Mouse (Mus musculus) embryonic facial prominence, embryonic 11.5 days (tissue): ENCODE results near the gene Nfe2l2. TPM values are rescaled to one million over a fixed set of nuclear protein-coding genes. Genes with fewer than 3 reads are reported as not detected.

Experiments used
- ATAC-seq: fragments of 200-750 bp; cut with Nextera tagmentation; replicated peaks from 2 replicates; pipeline ENCODE4 v1.8.0; 2017; ENCODE audit warnings: low read depth; ENCODE audit not compliant: insufficient number of reproducible peaks, low FRiP score, low TSS enrichment
- DNase-seq: peaks from one replicate; pipeline ENCODE4 v3.0.0-alpha.2; 2015; ENCODE audit warnings: low spot score
- H3K27ac ChIP-seq: fragments of 300-500 bp; sonication (generic); replicated peaks from 2 replicates; pipeline ENCODE4 v1.5.1; 2014; ENCODE audit warnings: mild to moderate bottlenecking, low read depth, low read length, control low read depth
- H3K27me3 ChIP-seq: fragments of 300-500 bp; sonication (generic); 2 replicates; pipeline ENCODE4 v1.6.1; 2014; ENCODE audit warnings: mild to moderate bottlenecking, low read length, moderate library complexity, mixed read lengths; ENCODE audit not compliant: control insufficient read depth, insufficient read depth
- H3K36me3 ChIP-seq: fragments of 300-500 bp; sonication (generic); replicated peaks from 2 replicates; pipeline ENCODE4 v1.6.1; 2014; ENCODE audit warnings: low read depth, mild to moderate bottlenecking, low read length, moderate library complexity, mixed read lengths; ENCODE audit not compliant: control insufficient read depth, insufficient read depth
- H3K4me1 ChIP-seq: fragments of 300-500 bp; sonication (generic); 2 replicates; pipeline ENCODE4 v1.6.1; 2014; ENCODE audit warnings: low read length, mixed read lengths; ENCODE audit not compliant: control insufficient read depth, insufficient read depth
- H3K4me2 ChIP-seq: fragments of 300-500 bp; sonication (generic); 2 replicates; pipeline ENCODE4 v1.6.1; 2014; ENCODE audit warnings: low read depth, mild to moderate bottlenecking, control low read depth, low read length, moderate library complexity
- H3K4me3 ChIP-seq: fragments of 300-500 bp; sonication (generic); 2 replicates; pipeline ENCODE4 v1.5.1; 2014; ENCODE audit warnings: low read depth, low read length, control low read depth
- H3K9ac ChIP-seq: fragments of 300-500 bp; sonication (generic); replicated peaks from 2 replicates; pipeline ENCODE4 v1.6.1; 2014; ENCODE audit warnings: mild to moderate bottlenecking, control low read depth, low read length
- H3K9me3 ChIP-seq: fragments of 300-500 bp; sonication (generic); replicated peaks from 2 replicates; pipeline ENCODE4 v1.6.1; 2016; ENCODE audit warnings: mild to moderate bottlenecking, low read length, inconsistent platforms, mixed read lengths; ENCODE audit not compliant: control insufficient read depth
- WGBS: fragments of 180-500 bp; shearing (Covaris S2); extraction: QIAGEN DNeasy Blood & Tissue Kit; methylation state at CpG from one replicate; pipeline ENCODE4 v1.1.7; 2014; 5-methylcytosine and 5-hydroxymethylcytosine counted together
- polyA plus RNA-seq: library from polyadenylated mRNA; unstranded; fragments of >200 nt; fragmentation: Nextera tagmentation; extraction: Ambion mirVana; gene quantifications from 2 replicates; pipeline ENCODE4 v1.2.1, GENCODE M21; 2014

The Nfe2l2 gene
- polyA plus RNA-seq, 1 experiment from 2014 or later = 49.1 TPM

- ATAC-seq (no peak), DNase-seq (no peak)
- no peaks in the 10 kb centered on the region for H3K36me3 ChIP-seq
- H3K9ac ChIP-seq = no peak overlapping the region
- H3K4me1 ChIP-seq = no peaks in the 10 kb centered on the region
- 76% methylated on average over 1 of the region's 1 CpGs for WGBS
- no peak overlapping the region for H3K27ac ChIP-seq
- H3K4me2 ChIP-seq = no peak overlapping the region
- no peak overlapping the region for H3K4me3 ChIP-seq
- H3K27me3 ChIP-seq = no peaks in the 10 kb centered on the region
- H3K9me3 ChIP-seq = no peaks in the 10 kb centered on the region
Observed at GRCm38 (mm10) chr2:75688901-75689300, 15.5 kb downstream of the Nfe2l2 start.

GRCm38 (mm10) chr2:75687040-75687749 is 17.2 kb downstream of the Nfe2l2 start:
- no peak overlapping the region for H3K4me3 ChIP-seq
- H3K4me1 ChIP-seq = no peaks in the 10 kb centered on the region
- no peaks in the 10 kb centered on the region for H3K27me3 ChIP-seq
- H3K9me3 ChIP-seq = no peaks in the 10 kb centered on the region
- no peak overlapping the region for H3K27ac ChIP-seq
- no peak for DNase-seq
- H3K9ac ChIP-seq = no peak overlapping the region
- ATAC-seq = no peak
- WGBS = 87% methylated on average over 10 of the region's 10 CpGs
- no peak overlapping the region for H3K4me2 ChIP-seq
- H3K36me3 ChIP-seq = no peaks in the 10 kb centered on the region

GRCm38 (mm10) chr2:75685458-75685861 is 19.0 kb downstream of the Nfe2l2 start:
- WGBS = 77% methylated on average over 6 of the region's 6 CpGs
- H3K4me1 ChIP-seq = no peaks in the 10 kb centered on the region
- H3K27me3 ChIP-seq = no peaks in the 10 kb centered on the region
- H3K9ac ChIP-seq = no peak overlapping the region
- no peaks in the 10 kb centered on the region for H3K9me3 ChIP-seq
- ATAC-seq (no peak), DNase-seq (no peak)
- H3K4me2 ChIP-seq = no peak overlapping the region
- H3K4me3 ChIP-seq = no peak overlapping the region
- no peaks in the 10 kb centered on the region for H3K36me3 ChIP-seq
- no peak overlapping the region for H3K27ac ChIP-seq

- Histone ChIP-seq H3K4me2 (no peak overlapping the region), H3K36me3 (no peaks in the 10 kb centered on the region), H3K27ac (no peak overlapping the region), H3K9me3 (no peaks in the 10 kb centered on the region), H3K27me3 (no peaks in the 10 kb centered on the region), H3K9ac (no peak overlapping the region), H3K4me3 (no peak overlapping the region), H3K4me1 (no peaks in the 10 kb centered on the region)
- DNase-seq = no peak
- 78% methylated on average over 3 of the region's 3 CpGs for WGBS
- no peak for ATAC-seq
Observed at GRCm38 (mm10) chr2:75684526-75684925, 19.9 kb downstream of the Nfe2l2 start.

- ATAC-seq (no peak), DNase-seq (no peak)
- H3K36me3 ChIP-seq = no peaks in the 10 kb centered on the region
- H3K4me1 ChIP-seq = no peaks in the 10 kb centered on the region
- H3K9me3 ChIP-seq = no peaks in the 10 kb centered on the region
- H3K27me3 ChIP-seq = no peaks in the 10 kb centered on the region
- WGBS = 57% methylated on average over 15 of the region's 15 CpGs
- H3K4me2 ChIP-seq = no peak overlapping the region
- no peak overlapping the region for H3K9ac ChIP-seq
- peak overlapping the region; percentile 48; the same call in 1 of the 2 replicates for H3K27ac ChIP-seq
- H3K4me3 ChIP-seq = no peak overlapping the region
Observed at GRCm38 (mm10) chr2:75682978-75683709, 21.3 kb downstream of the Nfe2l2 start.

- 51% methylated on average over 7 of the region's 7 CpGs for WGBS
- Histone ChIP-seq H3K9me3 (no peaks in the 10 kb centered on the region), H3K27me3 (no peaks in the 10 kb centered on the region), H3K4me2 (no peak overlapping the region), H3K27ac (no peak overlapping the region), H3K4me3 (no peak overlapping the region), H3K9ac (no peak overlapping the region), H3K4me1 (no peaks in the 10 kb centered on the region), H3K36me3 (peaks cover 5% of the 10 kb centered on the region; the same call in 1 of the 2 replicates)
- DNase-seq (peak; percentile 65), ATAC-seq (peak; percentile 73)
Observed at GRCm38 (mm10) chr2:75681439-75681838, 23.0 kb downstream of the Nfe2l2 start.

- Histone ChIP-seq H3K4me2 (no peak overlapping the region), H3K9me3 (no peaks in the 10 kb centered on the region), H3K27me3 (no peaks in the 10 kb centered on the region), H3K27ac (no peak overlapping the region), H3K9ac (no peak overlapping the region), H3K4me1 (no peaks in the 10 kb centered on the region), H3K4me3 (no peak overlapping the region), H3K36me3 (peaks cover 6% of the 10 kb centered on the region; the same call in 1 of the 2 replicates)
- ATAC-seq = no peak
- no peak for DNase-seq
- 93% methylated on average over 8 of the region's 8 CpGs for WGBS
Observed at GRCm38 (mm10) chr2:75679947-75680346, 24.5 kb downstream of the Nfe2l2 start.

GRCm38 (mm10) chr2:75676567-75676966 is 27.9 kb downstream of the Nfe2l2 start:
- Histone ChIP-seq H3K4me1 (no peaks in the 10 kb centered on the region), H3K27ac (no peak overlapping the region), H3K27me3 (no peaks in the 10 kb centered on the region), H3K4me3 (no peak overlapping the region), H3K36me3 (peaks cover 6% of the 10 kb centered on the region; the same call in 1 of the 2 replicates), H3K9me3 (no peaks in the 10 kb centered on the region), H3K9ac (no peak overlapping the region), H3K4me2 (no peak overlapping the region)
- no peak for DNase-seq
- WGBS = 88% methylated on average over 14 of the region's 14 CpGs
- no peak for ATAC-seq
